Mouse (Mus musculus) stomach, postnatal 0 days (tissue): Measurements from ENCODE around the gene Tor2a.

Experiments used
- CTCF ChIP-seq: IDR thresholded peaks from 2 replicates; pipeline ENCODE4 v1.5.1; 2016; ENCODE audit warnings: antibody characterized with exemption, low read depth, mild to moderate bottlenecking, moderate library complexity
- EP300 ChIP-seq: optimal IDR thresholded peaks from 2 replicates; pipeline ENCODE3; 2016; ENCODE audit warnings: antibody characterized with exemption

DNA sequence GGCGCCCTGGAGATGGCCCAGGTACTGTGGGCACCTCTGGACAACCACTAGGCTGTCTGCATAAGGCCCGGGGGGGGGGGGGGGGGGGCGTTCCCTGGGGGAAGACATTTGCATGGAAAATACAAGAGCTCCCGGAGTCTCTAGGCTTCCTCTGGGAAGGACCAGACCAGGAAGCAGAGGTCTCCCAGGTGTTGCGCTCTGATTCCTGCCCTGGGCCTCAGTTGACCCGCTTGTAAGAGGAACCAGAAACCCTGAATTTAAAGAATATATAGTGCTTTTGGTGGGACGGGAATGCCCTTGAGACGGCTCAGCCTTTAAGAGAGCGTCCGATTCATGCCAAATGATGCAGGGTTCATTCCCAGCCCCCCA lies 5.4 kb upstream of the Tor2a start:
- TF ChIP-seq CTCF (no peak), EP300 (no peak)
